ENCODE assay signal across 13 mouse cellular contexts in genomic region chr8:70723486-70724210, GRCm38 (mm10). TPM values are rescaled to one million over a fixed set of nuclear protein-coding genes. Genes with fewer than 3 reads are reported as not detected.
DNase-seq lines count a peak whose midpoint lies in the region; ATAC-seq and TF ChIP-seq lines count a peak whose summit lies in the region.
"Had no signal": no experiment of that assay in that cellular context is flagged by ENCODE, and none has a peak within 500 bp of the region (broad histone marks: within the 10 kb centered on the region; RNA-seq: fewer than 3 reads in every experiment).

Pde4c (plus strand) TSS chr8:70723720.

- H3K27ac ChIP-seq in heart, embryonic 13.5 days (replicated peaks) = no peak within 1 kb of the TSS
- peak within 1 kb of the TSS; percentile 93 for H3K27ac ChIP-seq in liver, adult 2 months (replicated peaks; ENCODE audit: insufficient read depth, low read depth, low read length)

- intact Hi-C loops in heart, postnatal 25 days (cut with DNase I) = loop anchor here (5.0 kb wide), 1 partner anchor 99 kb away; no protein-coding TSS in a partner anchor

- WGBS in heart, embryonic 13.5 days = 51% methylated on average over 7 of the region's 7 CpGs
- WGBS in liver, adult 2 months = 27% methylated on average over 7 of the region's 7 CpGs

- peak; percentile 19; the same call in 1 of the 2 replicates for TF ChIP-seq POLR2A in liver, adult 2 months (IDR thresholded peaks at IDR 0.05; ENCODE audit: extremely low read depth, insufficient read depth, low read length)

- no peaks in the 10 kb centered on the region for H3K9me3 ChIP-seq in heart, embryonic 13.5 days
- H3K9me3 ChIP-seq: G1E had no signal

- H3K4me2 ChIP-seq in heart, embryonic 13.5 days = no peak within 1 kb of the TSS

- H3K36me3 ChIP-seq in heart, embryonic 13.5 days = no peaks in the 10 kb centered on the region
- H3K36me3 ChIP-seq in liver, adult 2 months (ENCODE audit: control insufficient read depth, insufficient read depth, low read length) = no peaks in the 10 kb centered on the region
- H3K36me3 ChIP-seq: G1E had no signal

- no peak for TF ChIP-seq CTCF in liver, adult 2 months (IDR thresholded peaks at IDR 0.05; ENCODE audit: low read depth, low read length)

- peaks cover 9% of the 10 kb centered on the region; the same call in 1 of the 2 replicates for H3K79me2 ChIP-seq in liver, adult 2 months (ENCODE audit: control insufficient read depth, insufficient read depth, low read length)

- peaks cover 69% of the 10 kb centered on the region for H3K27me3 ChIP-seq in heart, embryonic 13.5 days (replicated peaks)
- H3K27me3 ChIP-seq in liver, adult 2 months (ENCODE audit: control insufficient read depth, insufficient read depth, low read length) = no peaks in the 10 kb centered on the region

- 0 out of 2 replicates have a peak within 1 kb of the TSS, but pooled peaks have one; percentile 40 for H3K9ac ChIP-seq in heart, embryonic 13.5 days
- peak within 1 kb of the TSS; percentile 82 for H3K9ac ChIP-seq in liver, adult 2 months (ENCODE audit: low read depth, low read length)

- ATAC-seq in heart, embryonic 13.5 days (ENCODE audit: extremely low read depth, insufficient number of reproducible peaks, low FRiP score, low TSS enrichment) = no peak
- ATAC-seq in monocyte, adult 5-6 weeks (replicated peaks; ENCODE audit: insufficient number of reproducible peaks, low FRiP score, low TSS enrichment, poor library complexity, severe bottlenecking) = no peak
- ATAC-seq: forebrain, embryonic 14.5 days had no signal

- H3K4me3 ChIP-seq in heart, embryonic 13.5 days = no peak within 1 kb of the TSS
- peak within 1 kb of the TSS; percentile 65 for H3K4me3 ChIP-seq in liver, adult 2 months (ENCODE audit: insufficient read depth, low read depth, low read length)

- H3K4me1 ChIP-seq in heart, embryonic 13.5 days = no peaks in the 10 kb centered on the region
- peaks cover 23% of the 10 kb centered on the region for H3K4me1 ChIP-seq in liver, adult 2 months (ENCODE audit: control insufficient read depth, insufficient read depth, low read length)

- no peak for DNase-seq in heart, postnatal 25 days (ENCODE audit: low spot score)
- DNase-seq in kidney, adult 11 months = peak; percentile 97
- DNase-seq in liver, adult 2 months (ENCODE audit: extremely low read depth, low read depth, low spot score) = peak; percentile 97
- DNase-seq in lung, postnatal 36 days = peak; percentile 87
- no peak for DNase-seq in layer of hippocampus, postnatal 25 days (ENCODE audit: extremely low spot score in 1 of 2, low spot score in 1 of 2)
- DNase-seq in embryo, embryonic 10 days (ENCODE audit: low spot score) = no peak
- DNase-seq: adrenal gland, postnatal 10 days; cerebellum, adult 8-10 months; thymus, adult 2 months had no signal

RNA-seq across cellular contexts. Expression of gene Pde4c, which starts in this region (rescaled TPM):
- polyA plus RNA-seq in heart, embryonic 13.5 days (2015; fragmentation: Nextera tagmentation; extraction: Ambion mirVana) = 0.14 TPM in 1 of 2 replicates, not detected in the other
- total RNA-seq in heart, postnatal 25 days (2021) = 1 to 10 TPM; 2.5 to 3.7 TPM
- 10.6 and 16.3 TPM in 2 replicates for total RNA-seq in liver, adult 2 months (2014; rRNA removed)
- 26.5 and 28.0 TPM in 2 replicates for polyA plus RNA-seq in liver, adult 2 months (2012; rRNA removed)
- 1 to 10 TPM in 1 of 2 experiments, under 1 TPM in 1; 0.89 to 1.2 TPM for total RNA-seq in layer of hippocampus, postnatal 25 days (2021)
- total RNA-seq in monocyte, adult 5-6 weeks (2017) = 0.10 to 0.19 TPM in 2 of 3 replicates, not detected in the other
- polyA plus RNA-seq: forebrain, embryonic 14.5 days had no signal

Comparison
In these comparisons a context has a peak if more than half of its experiments do, and no peak if none do; other contexts are left out.
1. RNA of gene Pde4c (polyA plus RNA-seq): 26.5 to 28.0 TPM in liver, adult 2 months; 0.14 TPM in heart, embryonic 13.5 days; every median in the first group is over 10 times any median in the second.
2. DNase-seq: peak in kidney, adult 11 months (single experiment), liver, adult 2 months (single experiment) and lung, postnatal 36 days (single experiment); none in heart, postnatal 25 days (single experiment), layer of hippocampus, postnatal 25 days (0 of 2) and embryo, embryonic 10 days (single experiment).